Mouse (Mus musculus) c-Kit-positive CD71-positive TER-119-positive erythroid progenitor cells, embryonic 14.5 days (primary cell): ENCODE data around the gene Gtf2h1.
"Not testable (repeated sequence)": the region's sequence is repeated elsewhere in the genome, so short reads cannot be mapped to it uniquely, and the experiment has no call there.

ENCODE experiments used
- DNase-seq: peaks from one replicate; pipeline ENCODE4 v3.0.0-alpha.2; 2013; ENCODE audit warnings: low spot score

Gtf2h1 gene

DNA sequence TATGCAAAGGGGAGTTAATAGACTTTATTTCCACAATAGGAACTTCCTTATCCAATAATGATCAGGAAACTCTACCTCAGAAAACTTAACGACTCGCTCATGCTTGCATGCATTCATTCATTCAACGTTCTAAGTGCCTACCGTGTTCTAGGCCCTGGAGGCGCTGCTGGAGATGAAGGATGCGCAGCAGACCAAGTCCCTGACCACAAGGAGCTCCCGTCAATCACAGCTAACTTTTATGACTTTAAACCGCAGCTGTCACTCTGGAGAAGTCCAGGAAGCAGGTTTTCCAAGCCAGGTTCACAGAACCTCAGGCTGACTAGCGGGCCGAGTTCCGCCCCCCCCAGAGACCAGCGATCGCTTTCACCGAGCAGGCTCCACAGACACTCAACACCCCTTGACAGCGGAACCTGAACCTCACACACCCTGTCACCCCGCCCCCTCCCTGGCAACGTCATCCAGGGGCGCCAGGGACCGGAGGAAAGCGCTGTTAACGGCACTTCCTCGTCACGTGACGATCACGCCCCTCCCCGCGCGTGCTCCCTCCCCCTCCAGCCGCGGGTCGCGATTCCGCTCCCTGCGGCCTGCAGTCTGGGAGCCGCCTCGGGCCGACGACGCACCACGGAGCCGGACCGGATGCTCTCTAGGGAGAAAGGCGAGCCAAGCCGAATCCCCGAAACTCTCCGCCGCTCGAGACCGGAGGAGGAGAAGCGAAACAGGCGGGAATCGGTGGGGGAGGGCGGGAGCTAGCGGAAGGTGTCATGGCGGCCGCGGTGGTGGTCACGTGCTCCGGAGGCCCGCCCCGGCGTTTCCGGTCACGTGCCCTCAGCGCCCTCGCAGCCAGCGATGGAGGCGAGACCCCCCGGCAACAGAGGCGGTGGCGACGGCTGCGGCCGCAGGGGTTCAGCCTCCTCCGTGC, at the start of gene Gtf2h1, which contains the start of gene Hps5:
Gene Gtf2h1 (plus strand): TSS at position 817 of the 919 bp plus-strand sequence.
Gene Hps5 (minus strand): TSS at position 778 of the 919 bp plus-strand sequence.
- peak; percentile 97 for DNase-seq

DNA sequence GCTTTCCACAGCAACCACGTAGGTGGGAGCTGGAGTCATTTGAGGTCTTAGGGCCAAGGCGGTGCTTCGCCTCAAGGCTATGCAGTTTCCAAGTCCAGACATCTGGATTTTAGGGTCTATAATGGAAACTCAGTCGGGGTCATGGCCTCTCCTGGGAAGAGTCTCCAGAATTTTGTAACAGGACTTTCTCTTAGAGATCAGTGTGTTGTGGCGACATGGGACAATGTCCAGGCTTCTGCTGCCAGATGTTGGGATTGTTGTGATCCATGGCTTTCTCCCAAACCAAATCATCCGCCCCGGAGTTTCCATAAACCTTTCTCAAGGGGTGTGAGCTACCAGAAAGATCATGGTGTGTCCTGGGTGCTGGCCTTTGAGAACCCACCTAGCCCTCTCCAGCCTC, 49.5 kb upstream of the Gtf2h1 start:
- no peak for DNase-seq

DNA sequence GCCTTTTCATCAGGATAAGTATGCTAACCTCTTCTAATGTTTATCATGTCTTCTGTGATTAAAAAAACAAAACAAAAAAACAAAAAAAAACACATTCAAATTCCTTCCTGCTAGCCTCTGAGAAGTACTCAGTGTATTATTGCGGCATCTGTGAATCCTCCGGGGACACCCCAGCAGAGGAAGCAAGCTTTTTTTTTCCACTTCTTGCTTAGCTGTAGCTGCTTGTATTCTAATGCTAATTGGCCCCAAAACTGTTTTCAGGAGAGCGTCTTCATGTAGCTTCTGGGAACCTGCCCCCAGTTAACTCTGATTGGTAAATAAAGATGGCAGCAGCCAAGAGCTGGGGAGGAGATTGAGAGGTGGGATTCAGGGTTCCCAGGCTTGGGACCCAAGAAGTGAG, 47.4 kb upstream of the Gtf2h1 start:
- DNase-seq, result no peak

DNA sequence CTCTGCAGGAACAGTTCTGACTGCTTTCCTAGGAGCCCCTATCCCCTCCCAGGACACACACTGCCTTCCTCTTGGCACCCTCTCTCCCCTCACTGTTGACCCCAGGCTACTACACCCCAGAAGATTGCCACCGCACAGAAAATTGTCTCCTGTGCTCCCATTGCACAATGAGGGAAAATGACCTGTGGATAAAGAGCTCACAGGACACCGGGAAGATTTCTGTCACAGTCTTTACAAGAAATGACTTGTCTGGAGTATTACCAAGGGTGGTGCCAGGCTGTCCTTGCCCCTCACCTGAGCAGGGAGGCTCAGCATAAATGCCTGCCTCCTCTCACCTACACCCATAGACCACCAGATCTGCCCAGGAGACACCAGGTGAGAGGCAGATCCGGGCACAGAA, 44.4 kb upstream of the Gtf2h1 start, which contains the start of gene Saa2:
Gene Saa2 (plus strand): TSS at position 301 of the 400 bp plus-strand sequence.
- no peak for DNase-seq

DNA sequence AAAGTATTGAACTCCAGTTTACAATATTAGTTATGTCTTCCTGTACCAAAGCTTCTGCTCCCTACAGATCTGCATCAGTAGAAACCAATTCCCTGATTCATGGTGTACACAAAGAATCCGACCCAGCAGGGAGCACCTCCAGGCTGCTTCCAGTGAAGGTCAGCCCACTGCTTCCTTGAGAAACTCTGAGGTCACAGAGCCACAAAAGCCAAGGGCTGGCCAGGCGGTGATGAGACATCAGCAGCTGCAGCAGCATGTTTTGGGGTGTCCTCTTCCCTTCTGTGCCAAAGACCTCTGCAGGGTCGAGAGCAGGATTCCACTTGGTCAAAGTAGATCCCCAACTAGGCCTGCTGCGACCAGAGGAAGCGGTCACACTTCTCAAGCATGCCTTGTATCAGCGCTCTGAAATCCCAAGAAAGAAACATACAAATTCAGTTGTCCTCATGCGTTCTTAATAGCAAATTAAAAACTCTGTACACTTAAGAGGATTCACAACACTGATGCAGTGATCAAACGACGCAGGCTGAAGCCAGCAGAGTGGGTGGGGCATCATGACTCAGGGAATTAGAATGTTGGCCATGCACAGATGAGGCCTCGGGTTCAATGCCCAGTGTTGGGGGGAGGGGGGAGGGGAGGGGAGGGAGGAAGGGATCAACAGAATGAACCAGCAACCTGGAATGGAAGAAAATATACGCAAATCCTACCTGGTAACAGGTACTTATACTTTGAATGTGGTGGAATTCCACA, 34.7 kb upstream of the Gtf2h1 start:
- DNase-seq, result peak; percentile 10

DNA sequence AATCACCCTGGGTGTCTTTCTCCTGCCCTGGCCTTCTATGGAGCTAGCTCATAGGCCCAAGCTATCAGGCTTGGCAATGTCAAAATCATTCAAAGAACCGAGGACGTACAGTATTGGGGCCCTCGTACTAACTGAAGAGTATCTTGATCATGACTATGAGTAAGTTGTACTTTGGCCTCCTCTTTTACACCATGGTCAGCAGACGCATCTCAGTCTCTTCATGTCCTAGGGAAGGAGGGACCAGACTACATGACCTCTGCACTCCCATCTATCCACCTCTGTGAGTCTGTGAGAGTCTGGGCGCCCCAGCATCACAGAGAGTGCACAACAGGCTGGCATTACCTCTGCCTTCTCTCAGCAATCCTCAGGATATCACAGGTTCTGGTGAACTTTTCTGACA, 33.3 kb upstream of the Gtf2h1 start:
- DNase-seq, result no peak

DNA sequence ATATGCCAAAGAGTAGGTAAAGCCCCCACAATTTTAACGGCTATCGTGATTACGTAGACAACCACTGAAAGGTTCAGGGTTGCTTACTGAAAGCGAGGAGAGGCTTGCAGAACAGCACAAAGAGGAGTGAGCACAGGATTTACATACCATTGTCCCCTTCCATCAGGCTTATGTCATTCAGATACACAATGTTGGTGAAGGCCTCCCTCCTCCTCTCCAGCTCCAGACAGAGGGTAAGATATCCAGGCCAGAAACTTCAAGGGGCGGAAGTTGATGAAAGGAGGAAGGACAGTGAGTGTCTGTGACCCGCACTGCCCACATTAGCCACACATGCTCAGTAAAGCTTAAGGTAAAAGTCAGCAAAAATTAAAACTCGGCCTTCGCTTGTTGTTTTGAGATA, 31.2 kb upstream of the Gtf2h1 start:
- DNase-seq, result no peak

DNA sequence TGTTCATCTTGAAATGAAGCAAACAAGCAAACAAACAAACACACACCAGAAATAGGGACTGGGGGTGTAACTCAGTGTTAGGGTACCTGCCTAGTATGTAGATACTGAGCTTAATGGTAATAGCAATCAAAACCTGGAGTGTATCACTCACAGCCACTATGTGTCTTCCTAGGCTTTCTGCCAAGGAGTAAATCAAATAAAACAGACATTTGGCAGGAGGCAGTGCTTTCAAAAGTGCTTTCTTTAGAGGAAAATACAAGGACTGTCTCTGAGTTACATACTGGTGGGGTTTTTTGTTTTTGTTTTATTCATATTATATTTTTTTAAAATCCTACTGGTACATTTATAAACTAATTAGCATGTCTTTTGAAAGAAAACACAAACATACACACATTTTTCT, 28.5 kb upstream of the Gtf2h1 start:
- no peak for DNase-seq

DNA sequence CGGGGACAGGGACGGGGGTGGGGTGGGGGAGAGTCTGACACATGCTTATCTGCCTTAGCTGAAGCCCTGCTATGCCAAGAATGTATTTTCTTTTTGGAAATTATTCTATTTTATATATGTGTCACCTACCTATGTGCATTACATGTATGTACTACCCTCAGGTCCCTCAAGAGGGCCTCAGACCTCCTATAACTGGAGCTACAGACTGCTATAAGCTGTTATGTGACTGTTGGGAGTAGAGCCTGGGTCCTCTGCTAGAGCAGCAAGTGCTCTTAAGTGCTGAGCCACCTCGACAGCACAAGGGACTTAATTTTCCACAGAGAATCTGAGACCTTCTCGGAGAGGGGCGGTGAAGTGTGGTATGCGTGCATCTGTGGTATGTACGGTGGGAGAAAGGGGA, 27.5 kb upstream of the Gtf2h1 start:
- no peak for DNase-seq

DNA sequence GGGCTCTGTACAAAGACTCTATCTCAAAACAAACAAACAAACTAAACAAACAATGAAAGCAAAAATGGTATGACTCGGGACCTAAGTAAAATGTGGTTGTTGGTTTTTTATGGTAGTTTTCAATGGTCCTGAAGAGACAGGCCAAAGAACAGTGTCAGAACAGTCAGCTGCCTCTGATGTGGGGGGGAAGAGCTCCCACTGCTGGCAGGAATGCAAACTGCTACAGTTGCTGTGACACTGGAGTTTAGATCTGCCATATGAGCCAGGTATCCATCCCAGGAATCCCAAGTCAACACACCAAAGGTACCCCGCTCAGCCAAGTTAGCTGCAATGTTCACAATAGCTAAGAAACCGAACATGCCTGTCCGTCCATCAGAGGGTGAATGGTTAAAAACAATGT, 25.2 kb upstream of the Gtf2h1 start:
- DNase-seq, result peak; percentile 45

DNA sequence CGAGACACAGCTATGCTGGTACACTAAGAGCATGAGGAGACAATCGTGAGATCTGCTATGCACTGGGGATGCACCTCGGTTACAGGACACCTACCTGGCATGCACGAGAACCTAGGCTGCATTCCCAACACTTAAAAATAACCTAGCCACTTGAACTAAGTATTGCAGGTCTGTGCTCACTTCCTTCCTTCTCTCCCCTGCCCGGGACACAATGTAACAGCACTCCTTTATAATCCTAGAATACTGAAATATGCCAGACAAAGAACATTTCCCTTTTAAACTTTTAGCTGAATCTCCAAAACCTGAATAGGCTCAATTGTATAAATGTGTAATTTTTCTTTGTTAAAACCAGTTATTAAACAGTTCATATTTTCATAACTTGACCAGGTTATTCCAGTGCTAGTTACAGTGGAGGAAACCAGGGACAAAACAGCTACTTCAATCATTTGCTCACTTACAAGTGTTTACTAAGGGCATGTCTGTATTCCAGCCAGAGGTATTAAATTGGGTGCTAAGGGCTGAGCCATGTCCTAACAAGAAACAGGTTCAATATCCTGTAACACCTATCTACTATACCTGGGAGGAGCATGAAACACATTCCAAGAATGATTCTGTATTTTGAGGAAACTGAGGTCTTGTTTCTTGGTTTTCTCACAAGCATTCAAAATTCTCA, 6.6 kb upstream of the Gtf2h1 start:
- DNase-seq, result no peak

DNA sequence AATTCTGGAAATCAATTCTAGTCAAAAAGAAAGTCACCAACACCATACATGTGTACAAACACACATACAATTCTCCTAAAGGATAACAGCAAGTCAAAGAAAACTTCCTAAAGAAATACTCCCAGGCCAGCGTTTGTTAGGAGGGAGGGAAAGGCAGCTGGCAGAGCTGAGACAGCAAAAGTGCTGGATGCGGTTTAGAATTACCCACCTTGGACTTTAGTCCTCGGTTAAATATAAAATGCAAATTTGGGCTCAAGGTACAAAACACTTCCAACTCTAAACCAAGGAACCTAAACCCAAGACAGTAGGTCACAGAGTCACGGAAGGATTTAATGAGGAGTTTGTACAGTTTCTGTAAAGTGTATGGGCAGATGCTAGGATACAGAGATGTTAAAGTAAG, 2.0 kb upstream of the Gtf2h1 start:
- no peak for DNase-seq

DNA sequence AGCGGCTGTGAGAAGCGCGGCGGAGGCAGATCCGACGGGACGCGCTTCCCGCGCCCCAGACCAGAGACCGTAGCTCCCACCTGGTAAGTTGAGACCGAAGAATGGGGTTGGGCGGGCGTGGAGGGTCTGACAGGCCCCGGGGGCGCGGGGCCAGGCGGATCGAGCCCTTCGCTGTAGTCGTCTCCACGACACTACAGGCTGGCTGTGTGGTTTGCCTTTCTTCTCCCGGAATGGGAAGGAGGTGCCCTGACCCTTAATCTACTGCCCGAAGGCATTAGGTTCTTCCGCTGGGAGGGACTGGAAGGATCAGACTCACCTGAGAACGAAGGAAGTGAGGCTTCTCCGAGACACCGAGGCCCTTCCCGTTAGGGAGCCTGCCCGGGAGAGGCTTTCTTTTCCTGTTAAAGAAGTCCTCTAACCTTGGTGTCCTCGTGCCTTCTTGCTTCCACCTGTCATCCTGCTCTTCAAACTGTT, 340 bp downstream of the Gtf2h1 start:
- DNase-seq, result peak; percentile 30

DNA sequence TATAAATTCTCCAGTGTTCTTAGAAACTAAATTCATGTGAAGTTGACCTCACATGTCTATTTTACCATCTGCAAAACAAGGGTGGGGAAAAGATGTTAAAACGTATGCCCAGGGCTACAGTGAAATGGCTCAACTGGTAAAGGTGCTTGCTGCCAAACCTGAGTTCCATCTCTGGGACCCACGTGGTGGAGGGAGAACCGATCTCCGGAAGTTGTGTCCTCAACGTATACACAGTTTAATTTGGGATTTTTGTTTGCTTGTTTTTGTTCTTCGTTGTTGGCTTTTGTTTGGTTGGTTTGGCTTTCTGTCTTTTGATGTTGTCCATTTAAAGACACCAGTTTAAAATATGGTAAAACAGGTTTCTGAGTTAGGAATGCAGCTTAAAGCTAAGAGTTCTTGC, 876 bp downstream of the Gtf2h1 start:
- peak; percentile 18 for DNase-seq

DNA sequence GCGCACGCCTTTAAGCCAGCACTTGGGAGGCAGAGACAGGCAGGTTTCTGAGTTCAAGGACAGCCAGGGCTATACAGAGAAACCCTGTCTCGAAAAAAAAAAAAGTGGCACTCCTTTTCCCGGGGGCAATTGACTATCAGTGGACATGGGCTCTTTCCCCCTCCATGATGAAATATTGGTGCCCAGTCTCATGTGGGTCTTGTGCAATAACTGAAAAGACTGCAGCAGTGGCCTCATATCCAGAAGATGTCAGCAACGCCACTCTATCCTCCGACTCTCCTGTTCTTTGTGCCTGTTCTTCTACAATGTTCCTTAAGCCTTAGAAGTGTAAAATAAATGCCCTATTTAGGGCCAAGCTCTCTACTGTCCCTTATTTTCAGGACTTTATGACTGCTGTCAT, 14.4 kb downstream of the Gtf2h1 start:
- no peak for DNase-seq

DNA sequence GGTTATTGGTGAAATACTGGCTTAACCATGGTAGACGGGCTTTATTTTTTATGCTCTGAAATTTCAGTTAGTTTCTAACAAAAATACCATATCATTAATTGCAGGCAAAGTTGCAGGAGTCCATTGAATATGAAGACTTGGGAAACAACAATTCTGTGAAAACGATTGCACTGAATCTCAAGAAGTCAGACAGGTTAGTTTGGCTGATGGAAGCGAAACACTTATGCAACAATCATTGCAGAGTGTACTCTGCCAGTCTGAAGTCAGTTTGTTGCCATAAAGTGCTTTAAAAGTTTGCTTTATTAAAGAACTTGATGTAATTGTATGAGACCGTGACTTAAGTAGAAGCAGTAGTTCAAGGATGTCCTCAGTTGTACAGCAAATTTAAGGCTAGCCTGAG, 18.1 kb downstream of the Gtf2h1 start:
- DNase-seq, result no peak

DNA sequence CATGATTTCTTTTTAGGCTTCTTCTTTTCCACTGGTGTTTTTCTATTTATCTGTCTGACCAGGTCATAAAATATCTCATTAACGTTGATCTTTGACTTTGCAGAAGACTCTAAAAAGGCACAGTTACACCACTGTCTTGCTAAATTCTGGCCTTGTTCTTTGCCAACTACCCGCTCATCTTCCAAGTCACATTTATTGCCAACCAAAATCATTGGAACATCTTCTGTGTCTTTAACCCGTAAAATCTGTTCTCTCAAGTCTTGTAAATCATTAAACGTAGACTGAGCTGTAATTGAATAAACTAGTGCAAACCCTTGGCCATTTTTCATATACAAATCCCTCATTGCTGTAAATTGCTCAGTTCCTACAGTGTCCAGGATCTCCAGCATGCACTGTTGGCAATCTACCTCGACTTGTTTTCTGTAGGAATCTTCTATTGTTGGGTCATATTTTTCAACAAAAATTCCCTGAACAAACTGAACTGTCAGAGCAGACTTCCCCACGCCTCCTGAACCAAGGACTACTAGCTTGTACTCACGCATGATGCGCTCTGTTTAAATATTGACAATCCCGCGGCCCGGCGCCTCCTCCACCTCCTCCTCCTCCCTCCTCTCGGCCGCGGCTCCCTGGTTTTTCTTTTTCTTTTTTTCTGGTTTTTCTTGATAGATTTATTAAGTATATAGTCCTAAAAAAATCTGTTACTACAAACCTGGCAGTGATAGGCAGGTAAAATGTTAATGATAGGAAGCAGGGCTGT, 25.2 kb downstream of the Gtf2h1 start:
- not testable (repeated sequence) for DNase-seq

DNA sequence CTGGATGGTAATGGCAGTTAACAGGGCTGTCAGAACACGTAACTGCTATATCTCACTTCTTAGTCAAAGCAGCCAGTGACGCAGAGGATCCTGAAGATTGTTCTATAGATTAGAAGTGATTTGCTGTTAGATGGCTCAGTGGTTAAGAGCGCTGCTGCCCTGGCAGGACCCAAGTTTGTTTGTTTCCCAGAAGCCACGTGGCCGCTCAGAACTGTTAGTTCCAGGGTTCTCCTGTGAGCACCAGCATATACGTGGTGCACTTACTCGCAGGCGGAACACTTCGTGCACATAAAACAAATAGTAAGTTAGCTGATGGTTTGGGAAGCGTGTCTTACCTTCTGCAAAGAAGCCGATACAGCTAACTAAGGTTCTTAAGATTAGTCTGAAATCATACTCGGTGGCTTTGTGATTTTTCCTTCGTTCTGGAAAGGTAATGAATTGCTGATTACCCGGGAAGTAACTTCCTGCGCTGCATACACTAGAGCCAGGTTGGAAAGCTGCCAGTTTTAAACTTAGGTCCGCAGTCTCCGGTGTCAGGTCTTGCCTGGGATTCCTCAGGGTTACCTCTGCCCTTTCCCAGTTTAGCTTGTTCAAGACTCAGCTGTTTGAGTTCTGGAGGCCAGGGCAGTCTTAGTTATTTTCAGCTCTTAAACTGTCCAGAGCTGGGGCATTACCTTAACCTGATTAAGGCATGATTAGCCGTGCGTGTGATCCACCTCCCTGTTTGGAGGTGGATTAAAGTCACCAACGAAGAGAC, 31.3 kb downstream of the Gtf2h1 start:
- no peak for DNase-seq

DNA sequence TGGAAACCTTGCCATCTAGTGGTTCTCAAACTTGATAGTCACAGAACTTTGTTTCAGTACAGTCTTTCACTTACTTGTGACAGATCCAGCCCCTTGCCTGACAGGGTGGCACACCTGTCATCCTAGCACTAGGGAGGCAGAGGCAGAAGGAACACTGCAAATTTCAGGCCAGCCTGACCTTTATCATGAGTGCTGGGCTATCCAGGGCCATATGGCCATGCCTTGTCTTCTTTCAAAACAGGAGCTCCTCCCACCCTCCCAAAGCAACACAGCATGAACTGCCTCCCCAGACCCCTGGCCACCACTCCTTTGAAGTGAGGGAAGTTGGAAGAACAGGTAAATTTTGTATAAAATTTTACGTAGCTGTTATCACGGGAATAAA, 31.9 kb downstream of the Gtf2h1 start:
- no peak for DNase-seq

DNA sequence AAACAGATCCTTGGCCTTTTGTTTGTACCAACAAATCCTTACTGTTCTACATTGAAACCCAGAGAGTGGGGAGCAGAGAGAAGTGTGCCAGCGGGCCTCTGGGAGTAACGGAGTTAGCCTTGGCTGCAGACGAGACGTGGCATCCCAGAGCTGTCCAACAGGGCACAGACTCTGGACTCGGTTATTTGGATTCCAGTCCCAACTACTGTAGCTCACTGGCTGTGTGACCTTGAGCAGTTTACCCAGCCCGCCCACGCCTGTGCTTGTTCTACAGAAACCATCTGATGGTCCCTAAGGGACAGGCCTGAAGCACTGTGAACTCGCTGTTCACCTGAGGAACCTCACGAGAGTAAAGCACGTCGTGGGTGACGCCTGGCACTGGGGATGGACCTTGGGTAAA, 34.0 kb downstream of the Gtf2h1 start:
- DNase-seq, result no peak
